Mouse (Mus musculus): ENCODE measurements at regions not wholly inside any gene's neighbourhood (a gene's known extent, or its start where the extent isn't known, plus 50 kb on each side); places are given as distances from the start of the nearest gene placed in this dataset.

DNA sequence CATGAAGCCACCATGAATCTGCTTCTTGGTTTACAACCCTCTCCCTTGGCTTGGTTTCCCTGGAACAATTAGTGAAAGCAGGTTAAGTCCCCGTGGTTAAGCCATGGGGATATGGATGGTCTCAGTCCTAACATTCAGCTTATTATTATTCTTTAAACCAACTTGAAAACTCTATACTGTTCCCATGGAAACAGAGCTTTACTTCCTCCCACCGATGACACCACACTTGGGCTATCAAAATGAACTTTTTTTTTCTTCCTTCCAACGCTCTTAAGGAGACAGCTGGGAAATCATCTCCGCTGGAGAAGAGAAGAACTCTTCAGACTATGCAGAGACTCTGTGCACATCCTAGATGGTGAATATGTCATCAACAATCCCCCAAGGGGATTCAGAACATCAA lies 61.4 kb upstream of the Tfpi start:
- Histone ChIP-seq H3K36me3 (replicated peaks; ENCODE audit: insufficient read depth, low read length) (no peaks in the 10 kb centered on the region), H3K4me3 (ENCODE audit: low read depth, low read length) (no peak overlapping the region), H3K4me2 (ENCODE audit: low read depth, low read length) (no peak overlapping the region), H3K27ac (ENCODE audit: low read depth) (no peak overlapping the region), H3K4me1 (ENCODE audit: insufficient read depth) (no peaks in the 10 kb centered on the region), H3K9ac (replicated peaks) (no peak overlapping the region), H3K9me3 (ENCODE audit: low read length) (no peaks in the 10 kb centered on the region), H3K27me3 (ENCODE audit: insufficient read depth, low read length) (no peaks in the 10 kb centered on the region)
- ATAC-seq (no peak), DNase-seq (no peak)
- 56% methylated on average over 4 of the region's 4 CpGs for WGBS (ENCODE audit: insufficient replicate concordance)
- TF ChIP-seq CTCF (IDR thresholded peaks at IDR 0.05; ENCODE audit: low read depth): no peak
- no peak for TF ChIP-seq EP300 (IDR thresholded peaks at IDR 0.05; ENCODE audit: low read depth)

DNA sequence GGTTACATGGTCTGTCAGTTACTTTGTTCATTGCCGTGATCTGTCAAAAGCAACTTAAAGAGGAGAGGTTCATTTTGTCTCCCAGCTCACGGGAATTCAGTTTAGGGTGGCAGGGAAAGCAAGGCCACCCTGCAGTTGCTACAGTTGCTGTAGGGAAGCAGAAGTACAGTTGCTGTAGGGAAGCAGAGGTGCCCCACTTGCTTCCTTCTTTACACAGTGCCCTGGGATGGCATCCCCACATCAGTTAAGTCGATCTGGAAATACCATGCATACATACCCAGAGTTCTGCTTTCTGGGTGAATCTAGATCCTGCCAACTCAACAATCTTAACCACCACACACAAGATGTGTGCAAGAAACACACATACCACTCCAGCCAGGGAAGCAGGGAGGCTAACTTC lies 54.6 kb upstream of the Tfpi start:
- DNase-seq: no peak
- TF ChIP-seq CTCF (IDR thresholded peaks at IDR 0.05; ENCODE audit: low read depth) (no peak), EP300 (IDR thresholded peaks at IDR 0.05; ENCODE audit: low read depth) (no peak)
- no peaks in the 10 kb centered on the region for H3K36me3 ChIP-seq (replicated peaks; ENCODE audit: insufficient read depth, low read length)
- H3K4me3 ChIP-seq (ENCODE audit: low read depth, low read length): no peak overlapping the region
- 42% methylated on average over 3 of the region's 3 CpGs for WGBS (ENCODE audit: insufficient replicate concordance)
- H3K27me3 ChIP-seq (ENCODE audit: insufficient read depth, low read length): no peaks in the 10 kb centered on the region
- H3K4me1 ChIP-seq (ENCODE audit: insufficient read depth): no peaks in the 10 kb centered on the region
- peak overlapping the region; percentile 23; the same call in 1 of the 2 replicates for H3K27ac ChIP-seq (ENCODE audit: low read depth)
- peak; percentile 44; the same call in 1 of the 2 replicates for ATAC-seq
- H3K9me3 ChIP-seq (ENCODE audit: low read length): no peaks in the 10 kb centered on the region
- H3K9ac ChIP-seq (replicated peaks): no peak overlapping the region
- no peak overlapping the region for H3K4me2 ChIP-seq (ENCODE audit: low read depth, low read length)

GRCm38 (mm10) chr2:84528847-84529775 lies 52.5 kb upstream of the Tfpi start:
- no peak overlapping the region for H3K27ac ChIP-seq (ENCODE audit: low read depth)
- WGBS (ENCODE audit: insufficient replicate concordance): 46% methylated on average over 6 of the region's 6 CpGs
- no peaks in the 10 kb centered on the region for H3K9me3 ChIP-seq (ENCODE audit: low read length)
- no peaks in the 10 kb centered on the region for H3K36me3 ChIP-seq (replicated peaks; ENCODE audit: insufficient read depth, low read length)
- DNase-seq: no peak
- no peak for TF ChIP-seq EP300 (IDR thresholded peaks at IDR 0.05; ENCODE audit: low read depth)
- no peak for TF ChIP-seq CTCF (IDR thresholded peaks at IDR 0.05; ENCODE audit: low read depth)
- no peaks in the 10 kb centered on the region for H3K27me3 ChIP-seq (ENCODE audit: insufficient read depth, low read length)
- 0 out of 2 replicates have a peak, but pooled peaks have one; percentile 12 for ATAC-seq
- no peaks in the 10 kb centered on the region for H3K4me1 ChIP-seq (ENCODE audit: insufficient read depth)
- H3K4me3 ChIP-seq (ENCODE audit: low read depth, low read length): no peak overlapping the region
- no peak overlapping the region for H3K9ac ChIP-seq (replicated peaks)
- H3K4me2 ChIP-seq (ENCODE audit: low read depth, low read length): no peak overlapping the region

All from liver, postnatal 0 days (tissue).